Mouse (Mus musculus): ENCODE data around the gene Med4. TPM values are rescaled to one million over a fixed set of nuclear protein-coding genes. Genes with fewer than 3 reads are reported as not detected.
A peak's percentile ranks its signal among the peaks of the same experiment; 100 is the strongest.

The Med4 gene
- polyA plus RNA-seq, 1 experiment from 2014 or later: 66.5 TPM

DNA sequence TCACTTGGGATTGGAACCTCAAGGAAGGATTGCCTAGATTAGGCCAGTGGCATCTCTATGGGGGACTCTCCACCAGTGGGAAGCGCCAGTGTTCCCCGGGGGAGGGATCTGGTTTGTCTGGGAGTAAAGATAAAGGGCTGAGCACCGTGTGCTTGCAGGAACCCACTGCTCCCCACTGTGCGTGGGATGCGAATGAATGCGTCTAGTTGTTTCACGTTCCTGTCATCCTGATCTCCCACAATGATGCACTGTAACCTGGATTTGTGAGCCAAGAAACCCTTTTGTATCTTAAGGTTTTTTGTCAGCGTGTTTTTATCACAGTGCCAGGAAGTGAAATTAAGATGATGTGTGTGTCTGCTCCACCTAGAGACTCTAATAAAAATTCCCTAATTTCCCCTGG lies 40.9 kb downstream of the Med4 start:
- H3K27me3 ChIP-seq (ENCODE audit: insufficient read depth, low read length): no peaks in the 10 kb centered on the region
- no peak overlapping the region for H3K9ac ChIP-seq (ENCODE audit: low read depth, low read length)
- H3K4me3 ChIP-seq (replicated peaks; ENCODE audit: low read depth, low read length): no peak overlapping the region
- no peak for DNase-seq (ENCODE audit: low spot score)
- 41% methylated on average over 8 of the region's 8 CpGs for WGBS
- no peaks in the 10 kb centered on the region; the same call in 1 of the 2 replicates for H3K4me1 ChIP-seq (replicated peaks; ENCODE audit: insufficient read depth, low read length)
- no peak overlapping the region for H3K4me2 ChIP-seq (ENCODE audit: low read length)
- H3K27ac ChIP-seq: no peak overlapping the region
- H3K36me3 ChIP-seq (ENCODE audit: insufficient read depth, low read length): 0 out of 2 replicates have a peak, but pooled peaks cover 3% of the 10 kb centered on the region
- H3K9me3 ChIP-seq (replicated peaks; ENCODE audit: low read length): no peaks in the 10 kb centered on the region
- TF ChIP-seq CTCF (IDR thresholded peaks at IDR 0.05; ENCODE audit: low read depth): no peak
- no peak for ATAC-seq (replicated peaks; ENCODE audit: low FRiP score, low read depth)

DNA sequence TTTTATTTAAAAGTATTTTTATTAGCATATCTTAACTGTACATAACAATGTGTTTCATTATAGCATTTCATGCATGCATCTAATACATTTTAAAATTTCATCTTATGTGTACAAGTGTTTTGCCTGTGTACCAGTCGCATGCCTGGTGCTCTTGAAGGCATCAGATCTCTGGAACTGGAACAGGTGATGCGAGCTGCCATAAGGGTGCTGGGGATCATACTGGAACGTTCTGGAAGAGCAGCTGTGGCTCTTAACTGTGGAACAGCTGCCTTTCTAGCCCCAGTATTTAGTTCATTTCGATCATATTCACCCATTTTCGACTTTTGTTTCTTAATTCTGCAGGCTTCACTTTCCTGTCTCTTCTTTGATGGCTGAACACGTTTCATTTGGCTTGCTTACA lies 41.3 kb downstream of the Med4 start:
- no peaks in the 10 kb centered on the region for H3K9me3 ChIP-seq (replicated peaks; ENCODE audit: low read length)
- no peak for ATAC-seq (replicated peaks; ENCODE audit: low FRiP score, low read depth)
- no peak for TF ChIP-seq CTCF (IDR thresholded peaks at IDR 0.05; ENCODE audit: low read depth)
- H3K36me3 ChIP-seq (ENCODE audit: insufficient read depth, low read length): 0 out of 2 replicates have a peak, but pooled peaks cover 3% of the 10 kb centered on the region
- no peaks in the 10 kb centered on the region; the same call in 1 of the 2 replicates for H3K4me1 ChIP-seq (replicated peaks; ENCODE audit: insufficient read depth, low read length)
- H3K4me2 ChIP-seq (ENCODE audit: low read length): no peak overlapping the region
- no peak overlapping the region for H3K27ac ChIP-seq
- no peak for DNase-seq (ENCODE audit: low spot score)
- no peaks in the 10 kb centered on the region for H3K27me3 ChIP-seq (ENCODE audit: insufficient read depth, low read length)
- no peak overlapping the region for H3K4me3 ChIP-seq (replicated peaks; ENCODE audit: low read depth, low read length)
- no peak overlapping the region for H3K9ac ChIP-seq (ENCODE audit: low read depth, low read length)
- 83% methylated on average over 6 of the region's 6 CpGs for WGBS

DNA sequence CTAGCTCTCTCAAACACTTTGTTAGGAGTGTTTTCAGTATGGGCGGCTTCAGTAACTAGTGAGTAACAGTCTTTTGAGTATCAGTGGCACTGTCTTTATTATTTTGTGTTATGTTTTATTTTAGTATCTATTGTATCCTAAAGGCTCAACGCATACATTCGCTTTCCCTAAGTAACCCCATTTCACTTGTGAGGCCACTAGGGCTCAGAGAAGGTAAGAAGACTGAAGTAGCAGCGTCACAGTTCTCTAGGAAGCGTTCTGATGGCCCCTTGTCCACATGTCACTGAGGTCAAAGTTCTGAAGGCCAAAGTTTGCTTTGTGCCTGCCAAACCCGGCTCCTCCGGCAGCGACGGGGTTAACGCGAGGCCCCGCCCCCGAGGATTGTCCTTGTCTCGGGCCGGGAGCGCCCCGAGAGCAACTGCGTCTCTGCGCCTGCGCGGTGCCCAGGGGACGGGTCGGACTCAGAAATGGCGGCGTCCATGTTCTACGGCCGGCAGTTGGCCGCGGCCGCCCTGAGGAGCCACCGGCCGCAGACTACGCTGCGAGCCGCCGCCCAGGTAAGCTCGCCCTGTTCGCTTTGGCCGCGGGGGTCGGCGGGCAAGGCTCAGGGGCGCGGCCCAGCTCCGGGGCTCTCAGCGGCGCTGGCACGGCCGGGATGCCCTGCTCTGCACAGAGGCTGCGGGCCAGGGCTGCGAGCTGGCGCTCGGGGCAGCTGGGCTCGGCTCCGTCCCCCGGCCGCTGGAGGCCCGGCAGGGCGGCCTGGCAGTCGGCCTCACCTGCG lies 42.7 kb downstream of the Med4 start:
- no peaks in the 10 kb centered on the region; the same call in 1 of the 2 replicates for H3K4me1 ChIP-seq (replicated peaks; ENCODE audit: insufficient read depth, low read length)
- 4% methylated on average over 61 of the region's 61 CpGs for WGBS
- peak overlapping the region; percentile 94 for H3K9ac ChIP-seq (ENCODE audit: low read depth, low read length)
- peak overlapping the region; percentile 84 for H3K27ac ChIP-seq
- H3K4me2 ChIP-seq (ENCODE audit: low read length): peak overlapping the region; percentile 73
- H3K27me3 ChIP-seq (ENCODE audit: insufficient read depth, low read length): no peaks in the 10 kb centered on the region
- peak; percentile 95 for ATAC-seq (replicated peaks; ENCODE audit: low FRiP score, low read depth)
- peak; percentile 97 for DNase-seq (ENCODE audit: low spot score)
- H3K9me3 ChIP-seq (replicated peaks; ENCODE audit: low read length): no peaks in the 10 kb centered on the region
- H3K4me3 ChIP-seq (replicated peaks; ENCODE audit: low read depth, low read length): peak overlapping the region; percentile 99
- H3K36me3 ChIP-seq (ENCODE audit: insufficient read depth, low read length): 0 out of 2 replicates have a peak, but pooled peaks cover 3% of the 10 kb centered on the region
- TF ChIP-seq CTCF (IDR thresholded peaks at IDR 0.05; ENCODE audit: low read depth): no peak

DNA sequence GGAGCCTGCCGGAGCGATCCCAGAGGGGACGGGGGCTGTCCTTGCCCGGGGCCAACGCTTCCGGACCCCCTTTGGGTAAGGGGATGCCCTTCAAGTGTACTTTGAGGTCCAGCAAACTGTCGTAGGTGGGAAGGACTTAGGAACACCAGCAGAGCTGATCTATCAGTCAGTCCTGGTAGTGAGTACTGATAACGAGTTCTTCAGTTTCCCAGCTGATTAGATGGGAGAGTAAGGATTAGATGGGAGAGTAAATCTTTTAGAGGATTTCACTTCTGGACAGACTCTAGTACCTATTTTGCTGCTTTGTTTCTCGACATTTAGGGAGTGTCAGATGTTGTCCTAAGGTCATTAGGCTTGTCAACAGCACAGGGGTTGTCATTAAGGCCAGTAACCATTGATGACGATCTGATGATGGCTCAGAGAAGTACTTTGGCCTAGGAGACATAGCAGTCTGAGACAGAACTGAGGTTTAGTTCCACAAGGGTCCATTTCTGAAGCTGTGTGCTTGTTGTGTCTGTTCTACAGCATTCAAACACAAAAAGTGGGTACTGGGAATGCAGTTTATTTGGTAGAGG lies 43.4 kb downstream of the Med4 start:
- no peak for TF ChIP-seq CTCF (IDR thresholded peaks at IDR 0.05; ENCODE audit: low read depth)
- no peaks in the 10 kb centered on the region for H3K9me3 ChIP-seq (replicated peaks; ENCODE audit: low read length)
- peak overlapping the region; percentile 84 for H3K27ac ChIP-seq
- peak overlapping the region; percentile 94 for H3K9ac ChIP-seq (ENCODE audit: low read depth, low read length)
- peak overlapping the region; percentile 73 for H3K4me2 ChIP-seq (ENCODE audit: low read length)
- no peaks in the 10 kb centered on the region; the same call in 1 of the 2 replicates for H3K4me1 ChIP-seq (replicated peaks; ENCODE audit: insufficient read depth, low read length)
- DNase-seq (ENCODE audit: low spot score): no peak
- ATAC-seq (replicated peaks; ENCODE audit: low FRiP score, low read depth): no peak; the same call in 1 of the 2 replicates
- WGBS: under 1% methylated on average over 10 of the region's 10 CpGs
- peak overlapping the region; percentile 99 for H3K4me3 ChIP-seq (replicated peaks; ENCODE audit: low read depth, low read length)
- H3K36me3 ChIP-seq (ENCODE audit: insufficient read depth, low read length): 0 out of 2 replicates have a peak, but pooled peaks cover 3% of the 10 kb centered on the region
- H3K27me3 ChIP-seq (ENCODE audit: insufficient read depth, low read length): no peaks in the 10 kb centered on the region

Other genes starting within 250 kb of the Med4 start
- 21.9 and 26.6 TPM in 2 replicates for gene Rb1, start 184.2 kb upstream of the Med4 start, polyA plus RNA-seq (2015; fragmentation: Nextera tagmentation; extraction: Ambion mirVana)
- gene Itm2b, start 124.7 kb upstream of the Med4 start, polyA plus RNA-seq (2015; fragmentation: Nextera tagmentation; extraction: Ambion mirVana): 1,975 and 1,980 TPM in 2 replicates
- gene Sucla2, start 15.3 kb downstream of the Med4 start, polyA plus RNA-seq (2015; fragmentation: Nextera tagmentation; extraction: Ambion mirVana): 172 and 179 TPM in 2 replicates
- 7.9 and 8.9 TPM in 2 replicates for gene Nudt15, start 38.2 kb downstream of the Med4 start, polyA plus RNA-seq (2015; fragmentation: Nextera tagmentation; extraction: Ambion mirVana)
- not detected in 2 replicates for gene Gm21750, start 151.2 kb downstream of the Med4 start, polyA plus RNA-seq (2015; fragmentation: Nextera tagmentation; extraction: Ambion mirVana)